Mouse (Mus musculus): ENCODE results near the gene Slc38a6. TPM values are rescaled to one million over a fixed set of nuclear protein-coding genes. Genes with fewer than 3 reads are reported as not detected.

Slc38a6 gene
- total RNA-seq, 4 experiments from 2014 or later: 0.99 to 2.7 (median 2.3) TPM

GRCm38 (mm10) chr12:73355084-73355775 lies 68.7 kb downstream of the Slc38a6 start:
- DNase-seq (ENCODE audit: low spot score in 2 of 2): no peak

- DNase-seq (ENCODE audit: low spot score in 2 of 2): no peak
Observed at GRCm38 (mm10) chr12:73356696-73357095, 70.1 kb downstream of the Slc38a6 start.

- DNase-seq (ENCODE audit: low spot score in 2 of 2): no peak
Observed at GRCm38 (mm10) chr12:73357311-73357710, 70.7 kb downstream of the Slc38a6 start.

GRCm38 (mm10) chr12:73357736-73358135 lies 71.2 kb downstream of the Slc38a6 start:
- DNase-seq (ENCODE audit: low spot score in 2 of 2): no peak

GRCm38 (mm10) chr12:73358640-73359039 lies 72.1 kb downstream of the Slc38a6 start:
- DNase-seq (ENCODE audit: low spot score in 2 of 2): peak in 1 of 2 experiments; percentile 39

GRCm38 (mm10) chr12:73359520-73359919 lies 72.9 kb downstream of the Slc38a6 start:
- no peak for DNase-seq (ENCODE audit: low spot score in 2 of 2)

- DNase-seq (ENCODE audit: low spot score in 2 of 2): no peak
Observed at GRCm38 (mm10) chr12:73361201-73361600, 74.6 kb downstream of the Slc38a6 start.

- DNase-seq (ENCODE audit: low spot score in 2 of 2): no peak
Observed at GRCm38 (mm10) chr12:73363401-73363800, 76.8 kb downstream of the Slc38a6 start.

GRCm38 (mm10) chr12:73363956-73364355 lies 77.4 kb downstream of the Slc38a6 start:
- DNase-seq (ENCODE audit: low spot score in 2 of 2): no peak

GRCm38 (mm10) chr12:73366581-73366980 lies 80.0 kb downstream of the Slc38a6 start:
- no peak for DNase-seq (ENCODE audit: low spot score in 2 of 2)

- no peak for DNase-seq (ENCODE audit: low spot score in 2 of 2)
Observed at GRCm38 (mm10) chr12:73367460-73368079, 81.0 kb downstream of the Slc38a6 start.

- DNase-seq (ENCODE audit: low spot score in 2 of 2): no peak
Observed at GRCm38 (mm10) chr12:73368868-73369608, 82.5 kb downstream of the Slc38a6 start.

GRCm38 (mm10) chr12:73370367-73370944 lies 83.9 kb downstream of the Slc38a6 start:
- DNase-seq (ENCODE audit: low spot score in 2 of 2): no peak

GRCm38 (mm10) chr12:73371132-73371531 lies 84.6 kb downstream of the Slc38a6 start:
- DNase-seq (ENCODE audit: low spot score in 2 of 2): no peak

- DNase-seq (ENCODE audit: low spot score in 2 of 2): no peak
Observed at GRCm38 (mm10) chr12:73378026-73378425, 91.4 kb downstream of the Slc38a6 start.

GRCm38 (mm10) chr12:73378724-73379355 lies 92.3 kb downstream of the Slc38a6 start:
- peak in 1 of 2 experiments; percentile 18 for DNase-seq (ENCODE audit: low spot score in 2 of 2)

- DNase-seq (ENCODE audit: low spot score in 2 of 2): no peak
Observed at GRCm38 (mm10) chr12:73380686-73381360, 94.2 kb downstream of the Slc38a6 start.

GRCm38 (mm10) chr12:73381452-73381851 lies 94.9 kb downstream of the Slc38a6 start:
- DNase-seq (ENCODE audit: low spot score in 2 of 2): peak in 1 of 2 experiments; percentile 56

- DNase-seq (ENCODE audit: low spot score in 2 of 2): peak in 1 of 2 experiments; percentile 13
Observed at GRCm38 (mm10) chr12:73382290-73383178, 96.0 kb downstream of the Slc38a6 start.

- DNase-seq (ENCODE audit: low spot score in 2 of 2): no peak
Observed at GRCm38 (mm10) chr12:73383179-73383510, 96.6 kb downstream of the Slc38a6 start.
